Mouse (Mus musculus) cerebellum, adult 2 months (tissue): ENCODE data around the gene Ttn. TPM values are rescaled to one million over a fixed set of nuclear protein-coding genes. Genes with fewer than 3 reads are reported as not detected.

Experiments used
- DNase-seq, 2 experiments: peaks; one replicate each; pipeline ENCODE4 v3.0.0; 2021
- H3K27ac ChIP-seq: fragments of 200-500 bp; 2 replicates; pipeline ENCODE4 v1.5.1; 2012; ENCODE audit warnings: low read length, control low read depth, inconsistent platforms; ENCODE audit not compliant: insufficient read depth
- H3K27me3 ChIP-seq: fragments of 200-500 bp; 2 replicates; pipeline ENCODE4 v1.6.1; 2012; ENCODE audit warnings: inconsistent platforms, mild to moderate bottlenecking, low read length, moderate library complexity; ENCODE audit not compliant: control insufficient read depth, insufficient read depth
- H3K4me1 ChIP-seq: fragments of 200-500 bp; 2 replicates; pipeline ENCODE4 v1.6.1; 2011; ENCODE audit warnings: low read length; ENCODE audit not compliant: control insufficient read depth, insufficient read depth
- H3K4me3 ChIP-seq: fragments of 200-500 bp; replicated peaks from 2 replicates; pipeline ENCODE3; 2011; ENCODE audit warnings: mild to moderate bottlenecking, low read depth, low read length, control low read depth; ENCODE audit not compliant: insufficient read depth
- CTCF ChIP-seq: fragments of 200-500 bp; IDR thresholded peaks from 2 replicates; pipeline ENCODE4 v1.5.1; 2011; ENCODE audit warnings: low read depth, mild to moderate bottlenecking, control low read depth, low read length, moderate library complexity, borderline replicate concordance; ENCODE audit not compliant: insufficient read depth
- POLR2A ChIP-seq: fragments of 200-500 bp; IDR thresholded peaks from 2 replicates; pipeline ENCODE4 v1.6.1; 2011; ENCODE audit warnings: low read length, control low read depth, borderline replicate concordance; ENCODE audit not compliant: insufficient read depth
- WGBS: fragments of 180-500 bp; shearing (Covaris S2); methylation state at CpG from one replicate; pipeline ENCODE4 v1.1.7; 2018; 5-methylcytosine and 5-hydroxymethylcytosine counted together
- polyA plus RNA-seq: library from polyadenylated mRNA; depleted of rRNA; stranded (reverse); fragments of >200 nt; gene quantifications from 2 replicates; pipeline ENCODE4 v1.2.3, GENCODE M21; 2012

The Ttn gene
- polyA plus RNA-seq, 1 experiment = 0.47 TPM

DNA sequence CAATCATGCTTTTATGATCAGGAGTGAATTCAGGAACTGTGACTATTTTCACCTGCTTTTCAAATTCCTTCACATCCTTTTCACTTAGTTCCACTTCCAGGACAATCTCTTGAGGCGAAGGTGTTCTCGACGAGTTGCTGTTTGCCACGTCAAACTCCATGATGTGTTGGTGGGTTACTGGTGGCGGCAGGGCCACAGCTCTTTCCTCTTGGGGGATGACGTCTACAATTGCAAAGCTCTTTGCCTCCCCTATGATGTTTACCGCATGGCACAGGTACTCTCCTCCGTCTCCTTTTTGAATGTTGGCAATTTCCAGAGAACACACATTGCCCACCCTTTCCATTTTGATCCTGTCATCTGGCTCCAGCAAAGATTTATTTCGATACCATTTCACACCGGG, 67.4 kb downstream of the Ttn start:
- no peak overlapping the region for H3K4me3 ChIP-seq
- DNase-seq = no peak
- no peaks in the 10 kb centered on the region for H3K27me3 ChIP-seq
- TF ChIP-seq CTCF (no peak), POLR2A (no peak)
- 92% methylated on average over 10 of the region's 10 CpGs for WGBS
- no peaks in the 10 kb centered on the region for H3K4me1 ChIP-seq
- H3K27ac ChIP-seq = no peak overlapping the region

DNA sequence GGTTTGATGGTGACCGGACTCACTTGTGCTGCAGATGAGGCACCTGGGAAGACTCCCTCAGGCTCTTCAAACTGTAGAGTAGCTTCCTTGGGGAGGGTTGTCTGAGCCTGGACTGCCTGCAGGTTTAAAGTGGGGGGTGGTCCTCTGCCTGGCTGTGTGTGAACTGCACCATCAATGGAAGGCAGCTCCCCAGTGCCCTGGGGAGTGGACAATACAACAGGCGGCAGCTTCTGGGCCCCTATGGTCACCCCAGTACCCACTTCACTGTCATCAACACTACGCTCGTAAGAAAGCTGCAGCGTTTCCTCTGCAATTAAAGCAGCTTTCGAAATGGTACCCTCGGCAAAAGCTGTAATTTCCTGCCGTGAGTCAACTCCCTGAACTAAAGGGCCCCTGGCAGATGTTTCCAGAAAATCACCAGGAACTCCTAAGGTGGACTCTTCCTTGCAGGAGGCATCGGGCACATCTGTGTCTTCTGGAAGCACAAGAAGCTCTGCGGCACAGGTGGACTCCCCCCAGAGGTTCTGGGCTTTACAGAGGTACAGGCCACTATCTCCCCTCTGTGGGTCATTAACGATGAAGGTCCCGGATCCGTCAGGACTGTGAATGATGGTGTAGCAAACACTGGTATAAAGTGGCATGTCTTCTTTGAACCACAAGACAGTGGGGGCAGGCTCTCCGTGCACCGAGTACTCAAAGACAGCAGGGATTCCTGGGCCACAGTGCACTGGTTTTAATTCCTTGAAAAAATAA, 73.5 kb downstream of the Ttn start:
- TF ChIP-seq CTCF (no peak), POLR2A (no peak)
- H3K4me3 ChIP-seq = no peak overlapping the region
- no peaks in the 10 kb centered on the region for H3K4me1 ChIP-seq
- WGBS = 82% methylated on average over 15 of the region's 15 CpGs
- no peak for DNase-seq
- H3K27ac ChIP-seq = no peak overlapping the region
- no peaks in the 10 kb centered on the region for H3K27me3 ChIP-seq

DNA sequence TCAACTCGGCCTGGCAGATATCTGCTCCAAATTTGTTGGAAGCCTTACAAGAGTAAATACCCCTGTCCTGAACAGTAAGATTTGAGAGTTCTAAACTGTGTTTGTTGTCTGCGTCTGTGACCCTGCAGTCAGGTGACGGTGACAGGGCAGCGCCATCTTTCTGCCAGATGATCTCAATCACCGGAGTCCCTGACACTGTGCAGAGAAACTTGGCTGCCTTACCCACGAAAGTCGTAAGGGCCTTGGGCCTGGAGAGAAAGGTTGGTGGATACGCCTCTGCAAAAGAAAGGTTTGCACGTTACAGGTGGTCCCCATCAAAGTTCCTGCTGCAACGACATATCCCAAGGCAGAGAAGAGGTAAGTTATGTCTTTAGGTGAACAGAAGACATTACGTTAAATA, 79.0 kb downstream of the Ttn start:
- no peaks in the 10 kb centered on the region for H3K4me1 ChIP-seq
- DNase-seq = no peak
- no peaks in the 10 kb centered on the region for H3K27me3 ChIP-seq
- H3K4me3 ChIP-seq = no peak overlapping the region
- 92% methylated on average over 11 of the region's 11 CpGs for WGBS
- TF ChIP-seq POLR2A = no peak
- no peak for TF ChIP-seq CTCF
- no peak overlapping the region for H3K27ac ChIP-seq

DNA sequence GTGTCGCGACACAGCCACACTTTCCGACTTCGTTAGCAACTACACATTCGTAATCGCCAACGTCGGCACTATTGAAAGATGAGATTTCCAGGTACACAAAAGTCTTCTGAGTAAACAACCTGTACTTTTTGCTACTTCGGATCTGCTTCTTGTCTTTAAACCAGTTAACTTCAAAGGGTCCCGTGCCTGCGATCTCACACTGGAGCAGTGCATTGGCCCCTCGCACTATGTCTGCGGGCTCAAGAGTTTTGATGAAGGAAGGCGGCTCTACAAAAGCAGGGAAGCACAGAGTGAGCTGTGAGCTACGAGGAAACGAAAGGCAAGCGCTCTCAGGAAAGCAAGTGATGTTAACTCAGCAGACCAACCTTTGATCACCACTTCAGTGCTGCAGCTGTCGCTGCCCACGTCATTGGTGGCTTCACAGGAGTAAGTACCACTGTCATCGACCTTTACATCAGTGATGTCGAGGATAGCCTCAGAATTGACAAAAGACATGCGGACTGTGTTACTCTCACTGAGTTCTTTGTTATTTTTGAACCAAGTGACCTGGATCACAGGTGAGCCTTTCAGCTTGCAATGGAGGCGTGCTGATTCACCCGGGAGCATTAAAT, 80.8 kb downstream of the Ttn start:
- TF ChIP-seq POLR2A (no peak), CTCF (no peak)
- Histone ChIP-seq H3K4me3 (no peak overlapping the region), H3K27me3 (no peaks in the 10 kb centered on the region), H3K4me1 (no peaks in the 10 kb centered on the region), H3K27ac (no peak overlapping the region)
- no peak for DNase-seq
- WGBS = 89% methylated on average over 24 of the region's 24 CpGs

DNA sequence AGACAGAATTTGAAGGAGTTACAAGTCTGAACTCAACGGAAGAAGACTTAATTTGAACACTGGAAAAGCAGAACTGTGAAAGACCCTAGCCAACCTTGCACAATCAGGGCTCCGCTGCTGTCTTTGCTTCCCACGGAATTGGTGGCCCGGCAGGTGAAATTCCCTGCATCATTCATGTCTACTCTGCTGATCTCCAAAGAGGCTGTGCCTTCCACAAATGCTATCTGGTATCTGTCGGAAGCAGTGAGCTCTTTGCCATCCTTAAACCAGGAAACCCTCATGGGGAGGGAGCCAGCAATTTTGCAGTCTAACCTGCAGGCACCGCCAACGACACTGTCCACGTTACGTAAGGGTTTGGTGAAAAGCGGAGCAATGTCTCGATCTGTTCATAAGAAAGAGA, 82.5 kb downstream of the Ttn start:
- Histone ChIP-seq H3K27me3 (no peaks in the 10 kb centered on the region), H3K4me3 (no peak overlapping the region), H3K4me1 (no peaks in the 10 kb centered on the region), H3K27ac (no peak overlapping the region)
- DNase-seq = no peak
- no peak for TF ChIP-seq POLR2A
- TF ChIP-seq CTCF = no peak
- WGBS = 95% methylated on average over 11 of the region's 11 CpGs

DNA sequence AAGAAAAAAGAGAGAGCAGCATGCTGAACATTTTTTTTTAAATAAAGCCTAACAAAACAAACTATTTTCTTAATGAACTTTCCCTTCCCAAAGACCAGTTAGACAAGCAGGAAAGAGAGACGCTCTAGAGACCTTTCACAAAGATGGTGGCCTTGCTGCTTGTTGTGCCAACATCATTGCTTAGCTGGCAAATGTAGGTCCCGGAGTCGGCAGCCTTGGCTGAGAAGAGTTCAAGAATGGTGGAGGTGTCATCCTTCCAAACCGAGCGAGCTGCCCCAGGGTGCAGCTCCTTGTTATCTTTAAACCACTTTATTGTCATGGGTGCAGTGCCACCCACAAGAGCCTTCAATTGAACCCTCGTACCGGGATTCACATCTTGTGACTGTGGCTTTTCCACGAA, 85.4 kb downstream of the Ttn start:
- WGBS = 88% methylated on average over 8 of the region's 8 CpGs

DNA sequence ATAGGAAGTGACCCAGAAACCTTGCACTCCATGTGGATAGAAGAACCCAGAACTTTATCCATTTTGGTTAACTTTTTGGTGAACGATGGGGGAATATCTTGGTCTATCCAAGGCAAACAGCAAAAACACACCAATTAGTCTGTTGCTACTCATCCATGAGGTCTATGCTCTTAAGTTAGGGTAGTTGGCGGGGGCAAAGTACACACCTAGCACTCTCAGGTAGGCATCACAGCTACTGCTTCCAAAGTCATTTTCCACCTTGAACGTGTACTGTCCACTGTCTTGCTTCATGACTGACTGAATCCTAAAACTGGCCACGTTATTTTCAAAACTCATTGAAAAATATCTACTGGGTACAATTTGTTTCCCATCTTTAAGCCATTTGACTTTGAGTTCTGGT, 87.0 kb downstream of the Ttn start:
- no peak for DNase-seq
- TF ChIP-seq CTCF (no peak), POLR2A (no peak)
- 91% methylated on average over 4 of the region's 4 CpGs for WGBS
- H3K4me3 ChIP-seq = no peak overlapping the region
- no peaks in the 10 kb centered on the region for H3K27me3 ChIP-seq
- H3K27ac ChIP-seq = no peak overlapping the region
- H3K4me1 ChIP-seq = no peaks in the 10 kb centered on the region

More for the DNA sequence above, 85.4 kb downstream of the Ttn start:
- H3K4me1 ChIP-seq = no peaks in the 10 kb centered on the region
- H3K27ac ChIP-seq = no peak overlapping the region
- TF ChIP-seq POLR2A = no peak
- no peak for TF ChIP-seq CTCF
- no peaks in the 10 kb centered on the region for H3K27me3 ChIP-seq
- no peak overlapping the region for H3K4me3 ChIP-seq
- no peak for DNase-seq

DNA sequence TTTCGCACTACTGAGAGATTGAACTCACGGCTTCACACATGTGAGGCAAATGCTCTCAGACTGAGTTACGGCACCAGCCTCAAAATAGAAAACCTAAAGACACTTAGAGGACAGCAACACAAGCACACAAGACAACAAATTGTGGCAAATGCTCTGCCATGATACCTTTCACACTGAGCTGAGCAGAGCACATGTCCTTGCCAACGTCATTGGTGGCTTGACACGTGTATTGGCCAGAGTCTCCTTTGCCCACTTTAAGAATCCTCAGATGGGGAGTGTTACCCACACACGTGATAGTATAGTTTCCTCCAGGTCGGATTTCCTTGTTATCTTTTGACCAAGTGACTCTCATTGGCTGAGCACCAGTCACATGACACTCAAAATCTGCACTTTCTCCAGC, 93.6 kb downstream of the Ttn start:
- 81% methylated on average over 7 of the region's 7 CpGs for WGBS
- no peak overlapping the region for H3K27ac ChIP-seq
- no peak for DNase-seq
- no peak overlapping the region for H3K4me3 ChIP-seq
- no peaks in the 10 kb centered on the region for H3K4me1 ChIP-seq
- no peaks in the 10 kb centered on the region for H3K27me3 ChIP-seq
- no peak for TF ChIP-seq POLR2A
- TF ChIP-seq CTCF = no peak
